Mouse (Mus musculus) brain, embryonic 14.5 days (tissue): ENCODE measurements around the gene 4930550C14Rik.

Source experiments
- CTCF ChIP-seq: fragments of 200-500 bp; IDR thresholded peaks from 2 replicates; pipeline ENCODE4 v1.5.1; 2012; ENCODE audit warnings: inconsistent platforms, mild to moderate bottlenecking, moderate library complexity, borderline replicate concordance; ENCODE audit not compliant: insufficient read depth, insufficient read length; ENCODE audit errors: extremely low read depth
- POLR2A ChIP-seq: fragments of 200-500 bp; IDR thresholded peaks from 2 replicates; pipeline ENCODE4 v1.6.1; 2012; ENCODE audit warnings: mild to moderate bottlenecking, inconsistent platforms, borderline replicate concordance; ENCODE audit not compliant: poor library complexity, insufficient read depth, insufficient read length, severe bottlenecking; ENCODE audit errors: extremely low read depth

DNA sequence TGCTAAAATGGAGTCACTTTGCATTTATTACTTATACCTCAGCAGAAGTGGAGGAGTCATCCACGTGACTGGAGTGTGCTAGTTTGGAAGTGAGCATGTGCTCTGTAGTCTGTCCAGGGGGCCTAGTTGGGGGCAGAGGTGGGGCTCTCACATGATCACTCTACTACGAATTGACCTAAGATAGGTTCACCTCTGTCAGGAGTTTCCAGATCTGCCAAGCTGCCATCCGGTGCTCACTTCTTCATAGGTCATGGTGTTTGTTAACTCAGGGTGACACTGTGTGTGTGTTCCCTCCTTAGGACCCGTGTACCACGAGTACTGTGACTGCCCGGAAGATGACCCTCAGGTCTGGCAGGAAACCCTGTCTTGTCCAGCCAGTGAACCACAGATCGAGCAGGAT, 12.0 kb upstream of the 4930550C14Rik start:
- TF ChIP-seq POLR2A: no peak
- no peak for TF ChIP-seq CTCF
